ENCODE assay signal across 15 mouse cellular contexts in the genomic region with DNA sequence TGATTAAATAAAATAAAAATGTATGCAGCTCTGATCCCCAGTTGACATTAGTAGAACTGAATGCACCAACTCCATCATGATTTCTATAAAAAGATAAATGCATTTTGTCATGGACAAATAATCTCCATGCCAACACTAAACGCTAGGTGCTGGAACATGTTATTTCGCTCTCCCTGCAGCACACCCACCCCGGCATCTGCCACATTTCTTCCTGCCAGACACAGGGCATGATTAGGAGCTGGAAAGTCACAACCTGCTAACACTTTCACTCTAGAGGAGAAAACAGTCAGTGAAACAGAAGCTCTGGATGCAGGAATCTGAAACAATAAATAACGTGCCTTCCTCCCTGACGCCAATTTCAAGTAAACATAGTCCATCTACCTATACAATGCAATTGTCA.
DNase-seq lines count a peak whose midpoint lies in the region; ATAC-seq and TF ChIP-seq lines count a peak whose summit lies in the region.
"Had no signal": no experiment of that assay in that cellular context is flagged by ENCODE, and none has a peak within 500 bp of the region (broad histone marks: within the 10 kb centered on the region; RNA-seq: fewer than 3 reads in every experiment).

No protein-coding gene starts in this region.

- peak; percentile 58; the same call in 1 of the 2 replicates for ATAC-seq in forebrain, postnatal 0 days

- no peaks in the 10 kb centered on the region for H3K4me1 ChIP-seq in forebrain, postnatal 0 days (ENCODE audit: insufficient read depth)
- no peaks in the 10 kb centered on the region for H3K4me1 ChIP-seq in forebrain, embryonic 10.5 days
- H3K4me1 ChIP-seq: hindbrain, embryonic 15.5 days; limb, embryonic 13.5 days; neural tube, embryonic 15.5 days had no signal

- no peak for TF ChIP-seq CTCF in forebrain, postnatal 0 days (IDR thresholded peaks at IDR 0.05; ENCODE audit: low read depth)
- peak; percentile 41 for TF ChIP-seq CTCF in layer of hippocampus, adult 2 months (conservative IDR thresholded peaks at IDR 0.05)

- WGBS in forebrain, postnatal 0 days: 43% methylated on average over 5 of the region's 5 CpGs
- 89% methylated on average over 5 of the region's 5 CpGs for whole genome bisulfite sequencing in forebrain, embryonic 10.5 days

- H3K9ac ChIP-seq in forebrain, postnatal 0 days: no peak overlapping the region
- H3K9ac ChIP-seq: heart, embryonic 15.5 days; hindbrain, embryonic 15.5 days; limb, embryonic 13.5 days; neural tube, embryonic 15.5 days had no signal

- H3K27me3 ChIP-seq in forebrain, postnatal 0 days (ENCODE audit: insufficient read depth, low read length): no peaks in the 10 kb centered on the region
- H3K27me3 ChIP-seq in forebrain, embryonic 10.5 days (ENCODE audit: poor library complexity, severe bottlenecking): no peaks in the 10 kb centered on the region
- H3K27me3 ChIP-seq: heart, embryonic 15.5 days; hindbrain, embryonic 15.5 days; limb, embryonic 13.5 days; neural tube, embryonic 15.5 days had no signal

- no peaks in the 10 kb centered on the region for H3K9me3 ChIP-seq in forebrain, postnatal 0 days (ENCODE audit: low read length)
- H3K9me3 ChIP-seq in forebrain, embryonic 10.5 days: no peaks in the 10 kb centered on the region
- H3K9me3 ChIP-seq: heart, embryonic 15.5 days; hindbrain, embryonic 15.5 days; limb, embryonic 13.5 days; neural tube, embryonic 15.5 days had no signal

- peak; percentile 18 for DNase-seq in forebrain, postnatal 0 days
- no peak for DNase-seq in forebrain, embryonic 10.5 days (ENCODE audit: extremely low spot score, low spot score)
- DNase-seq in right cerebral cortex, adult 18-20 months: peak; percentile 57
- DNase-seq in right cerebral cortex, postnatal 4 days: no peak
- DNase-seq in layer of hippocampus, adult 2 months (ENCODE audit: low spot score in 2 of 2): peak; percentile 72 to 75
- no peak for DNase-seq in ovary, postnatal 36 days (ENCODE audit: low spot score)
- DNase-seq in neural tube, embryonic 10.5 days (ENCODE audit: extremely low spot score, low spot score): no peak
- no peak for DNase-seq in spleen, postnatal 4 days (ENCODE audit: low spot score in 2 of 2)
- DNase-seq: gastrocnemius, postnatal 25 days; lung, adult 18-20 months had no signal

- no peak overlapping the region for H3K4me2 ChIP-seq in forebrain, postnatal 0 days (ENCODE audit: low read depth)
- H3K4me2 ChIP-seq: heart, embryonic 15.5 days; hindbrain, embryonic 15.5 days; limb, embryonic 13.5 days; neural tube, embryonic 15.5 days had no signal

- no peaks in the 10 kb centered on the region for H3K36me3 ChIP-seq in forebrain, postnatal 0 days (ENCODE audit: insufficient read depth)
- H3K36me3 ChIP-seq in forebrain, embryonic 10.5 days (replicated peaks): no peaks in the 10 kb centered on the region
- H3K36me3 ChIP-seq: heart, embryonic 15.5 days; hindbrain, embryonic 15.5 days; limb, embryonic 13.5 days; neural tube, embryonic 15.5 days had no signal

- H3K27ac ChIP-seq in forebrain, postnatal 0 days (ENCODE audit: low read depth, low read length): no peak overlapping the region
- no peak overlapping the region for H3K27ac ChIP-seq in forebrain, embryonic 10.5 days
- H3K27ac ChIP-seq in layer of hippocampus, adult 2 months: peak overlapping the region; percentile 89
- H3K27ac ChIP-seq: heart, embryonic 15.5 days; hindbrain, embryonic 15.5 days; limb, embryonic 13.5 days; macrophage; neural tube, embryonic 15.5 days had no signal

- H3K4me3 ChIP-seq in forebrain, postnatal 0 days (ENCODE audit: low read depth, low read length): no peak overlapping the region
- no peak overlapping the region for H3K4me3 ChIP-seq in forebrain, embryonic 10.5 days
- H3K4me3 ChIP-seq in layer of hippocampus, adult 2 months: no peak overlapping the region
- H3K4me3 ChIP-seq: heart, embryonic 15.5 days; hindbrain, embryonic 15.5 days; limb, embryonic 13.5 days; neural tube, embryonic 15.5 days had no signal

Comparison
In these comparisons a context has a peak if more than half of its experiments do, and no peak if none do; other contexts are left out.
1. DNase-seq: peak in forebrain, postnatal 0 days (single experiment), right cerebral cortex, adult 18-20 months (single experiment) and layer of hippocampus, adult 2 months (2 of 2); none in forebrain, embryonic 10.5 days (single experiment), right cerebral cortex, postnatal 4 days (single experiment), ovary, postnatal 36 days (single experiment), neural tube, embryonic 10.5 days (single experiment) and spleen, postnatal 4 days (0 of 2).